Mouse (Mus musculus): Measurements from ENCODE around the gene Asb13.

DNA sequence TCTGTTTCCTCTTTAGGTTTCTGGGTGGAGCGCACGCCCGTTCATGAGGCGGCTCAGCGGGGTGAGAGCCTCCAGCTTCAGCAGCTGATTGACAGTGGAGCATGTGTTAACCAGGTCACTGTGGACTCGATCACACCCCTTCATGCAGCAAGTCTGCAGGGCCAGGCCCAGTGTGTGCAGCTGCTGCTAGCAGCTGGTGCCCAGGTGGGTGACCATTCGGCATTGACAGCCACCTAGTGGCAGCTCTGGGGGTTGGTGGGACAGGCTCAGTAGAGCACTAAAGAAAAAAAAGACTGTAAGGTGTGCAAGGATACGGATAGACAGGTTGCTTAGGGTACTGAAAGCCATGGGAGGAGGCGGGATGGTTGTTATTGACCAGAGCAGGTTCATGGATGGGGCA is 8.2 kb downstream of the Asb13 start:
- TF ChIP-seq CTCF (conservative IDR thresholded peaks at IDR 0.05; ENCODE audit: low read length) (peak; percentile 39), POU5F1 (IDR thresholded peaks at IDR 0.05; ENCODE audit: borderline replicate concordance, low read length) (no peak)

All from E14TG2a.4 (cell line).